ENCODE assay signal across 8 mouse cellular contexts in the genomic region with DNA sequence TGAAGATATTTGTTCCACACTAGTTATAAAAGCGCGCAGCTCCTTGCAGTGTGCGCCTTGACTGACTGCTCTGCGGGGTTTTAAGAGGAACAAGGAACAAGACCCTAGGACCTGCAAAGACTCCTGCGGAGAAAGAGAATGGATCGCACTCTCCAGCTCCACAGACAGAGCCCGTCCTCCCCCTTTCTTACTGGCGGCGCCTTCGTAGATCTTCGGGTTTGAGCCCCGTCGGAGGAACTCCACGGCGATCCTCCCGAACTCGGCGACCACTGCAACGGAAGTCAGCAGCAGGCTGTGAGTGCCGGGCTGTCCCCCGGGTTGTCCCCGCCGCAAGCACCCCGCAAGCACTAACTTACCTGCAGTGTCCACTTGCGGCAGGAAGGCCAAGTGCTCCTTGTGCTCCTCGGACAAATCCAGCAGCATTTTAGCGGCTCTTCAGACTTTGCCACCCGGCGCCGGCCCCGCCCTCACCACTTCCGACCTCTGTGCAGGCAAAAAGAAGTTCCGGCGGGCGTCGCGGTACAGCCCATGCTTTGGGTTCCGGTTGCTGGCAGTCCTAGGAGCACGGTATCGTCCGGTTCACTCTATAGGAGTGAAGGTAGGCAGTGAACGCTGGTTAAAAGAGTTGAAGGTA. TPM values are rescaled to one million over a fixed set of nuclear protein-coding genes. Genes with fewer than 3 reads are reported as not detected.
A peak's percentile ranks its signal among the peaks of the same experiment; 100 is the strongest.
DNase-seq lines count a peak whose midpoint lies in the region; ATAC-seq lines count a peak whose summit lies in the region.

Commd2 (minus strand) TSS at position 485 of the 634 bp plus-strand sequence.

- WGBS in hindbrain, embryonic 15.5 days: under 1% methylated on average over 42 of the region's 42 CpGs

- peak within 1 kb of the TSS; percentile 65 for H3K4me3 ChIP-seq in hindbrain, embryonic 15.5 days

- peak within 1 kb of the TSS; percentile 73 for H3K9ac ChIP-seq in hindbrain, embryonic 15.5 days

- H3K4me1 ChIP-seq in hindbrain, embryonic 15.5 days (replicated peaks): peaks cover 7% of the 10 kb centered on the region

- H3K27me3 ChIP-seq in hindbrain, embryonic 15.5 days: no peaks in the 10 kb centered on the region

- H3K9me3 ChIP-seq in hindbrain, embryonic 15.5 days: no peaks in the 10 kb centered on the region

- ATAC-seq in hindbrain, embryonic 15.5 days (ENCODE audit: low FRiP score, low read depth): peak; percentile 99

- H3K27ac ChIP-seq in hindbrain, embryonic 15.5 days (replicated peaks): peak within 1 kb of the TSS; percentile 83

- DNase-seq in R1 (ENCODE audit: low read depth, low spot score): peak; percentile 92
- DNase-seq in cerebellum, postnatal 25 days: peak; percentile 94 to 96
- DNase-seq in frontal cortex, postnatal 36 days (ENCODE audit: low spot score in 2 of 2): peak; percentile 92 to 94
- DNase-seq in left cerebral cortex, adult 11 months (ENCODE audit: low spot score): peak; percentile 72
- peak; percentile 92 to 95 for DNase-seq in lung, postnatal 4 days
- DNase-seq in retina, postnatal 7 days (ENCODE audit: low read depth, low spot score): peak; percentile 81
- DNase-seq in urinary bladder, adult 2 months (ENCODE audit: low spot score): peak; percentile 85

- peak within 1 kb of the TSS; percentile 59 for H3K4me2 ChIP-seq in hindbrain, embryonic 15.5 days

- peaks cover 4% of the 10 kb centered on the region; the same call in 1 of the 2 replicates for H3K36me3 ChIP-seq in hindbrain, embryonic 15.5 days

RNA-seq across cellular contexts. Expression of gene Commd2, which starts in this region (rescaled TPM):
- polyA plus RNA-seq in hindbrain, embryonic 15.5 days (2015; fragmentation: Nextera tagmentation; extraction: Ambion mirVana): 64.2 and 65.2 TPM in 2 replicates
- 37.2 and 44.1 TPM in 2 replicates for polyA plus RNA-seq in urinary bladder, adult 2 months (2012; rRNA removed)

Comparison
In these comparisons a context has a peak if more than half of its experiments do, and no peak if none do; other contexts are left out.
1. Peak in every context shown above with its lines: DNase-seq, ATAC-seq, H3K4me3 ChIP-seq and H3K27ac ChIP-seq.